Comparison of ENCODE assay signal across 26 mouse cellular contexts in genomic region chr1:147237565-147237964, GRCm38 (mm10).
DNase-seq lines count a peak whose midpoint lies in the region; ATAC-seq and TF ChIP-seq lines count a peak whose summit lies in the region.
"Had no signal": no experiment of that assay in that cellular context is flagged by ENCODE, and none has a peak within 500 bp of the region (broad histone marks: within the 10 kb centered on the region; RNA-seq: fewer than 3 reads in every experiment).

No protein-coding gene starts in this region.

- ATAC-seq in midbrain, embryonic 14.5 days (ENCODE audit: low FRiP score, low TSS enrichment): no peak
- ATAC-seq in midbrain, embryonic 16.5 days: no peak
- no peak for ATAC-seq in forebrain, embryonic 16.5 days
- ATAC-seq: forebrain, embryonic 14.5 days; forebrain, postnatal 0 days had no signal

- H3K79me2 ChIP-seq in C2C12 (ENCODE audit: control insufficient read depth, insufficient read depth): no peaks in the 10 kb centered on the region
- no peaks in the 10 kb centered on the region for H3K79me2 ChIP-seq in MEL (ENCODE audit: control insufficient read depth, insufficient read depth, low read length, poor library complexity)

- TF ChIP-seq CTCF in C2C12 (IDR thresholded peaks at IDR 0.05; ENCODE audit: control insufficient read depth, insufficient read depth, insufficient read length) (no peak), MEL (IDR thresholded peaks at IDR 0.05 in 2 of 3, conservative IDR thresholded peaks at IDR 0.05 in 1 of 3; ENCODE audit: control insufficient read depth in 1 of 3, insufficient read depth in 1 of 3, low read depth in 2 of 3, low read length in 3 of 3, poor library complexity in 1 of 3, severe bottlenecking in 1 of 3) (no peak)

- H3K4me2 ChIP-seq in midbrain, embryonic 14.5 days (ENCODE audit: low read length): no peak overlapping the region
- no peak overlapping the region for H3K4me2 ChIP-seq in midbrain, embryonic 16.5 days (ENCODE audit: low read length)
- no peak overlapping the region for H3K4me2 ChIP-seq in forebrain, embryonic 16.5 days (ENCODE audit: low read length)
- H3K4me2 ChIP-seq: embryonic facial prominence, embryonic 12.5 days; embryonic facial prominence, embryonic 15.5 days; forebrain, embryonic 12.5 days had no signal

- 77% methylated on average over 3 of the region's 3 CpGs for WGBS in midbrain, embryonic 14.5 days
- WGBS in midbrain, embryonic 16.5 days: 65% methylated on average over 3 of the region's 3 CpGs
- 68% methylated on average over 3 of the region's 3 CpGs for WGBS in forebrain, embryonic 16.5 days

- peak in 1 of 2 experiments; percentile 11; a peak in 1 of 4 replicates for TF ChIP-seq EP300 in MEL (IDR thresholded peaks at IDR 0.05; ENCODE audit: low read depth in 1 of 2, low read length in 2 of 2)

- H3K9me3 ChIP-seq in midbrain, embryonic 14.5 days (ENCODE audit: control insufficient read depth, low read length): no peaks in the 10 kb centered on the region
- no peaks in the 10 kb centered on the region for H3K9me3 ChIP-seq in midbrain, embryonic 16.5 days (replicated peaks; ENCODE audit: control insufficient read depth, low read length, poor library complexity, severe bottlenecking)
- H3K9me3 ChIP-seq in MEL (replicated peaks; ENCODE audit: insufficient read depth, low read length): no peaks in the 10 kb centered on the region
- H3K9me3 ChIP-seq in forebrain, embryonic 16.5 days (ENCODE audit: control insufficient read depth, low read length): no peaks in the 10 kb centered on the region
- H3K9me3 ChIP-seq: embryonic facial prominence, embryonic 12.5 days; embryonic facial prominence, embryonic 15.5 days; forebrain, embryonic 10.5 days; forebrain, embryonic 12.5 days had no signal

- H3ac ChIP-seq in C2C12 (ENCODE audit: control insufficient read depth, insufficient read length, low read depth): no peak overlapping the region

- no peaks in the 10 kb centered on the region for H3K27me3 ChIP-seq in midbrain, embryonic 14.5 days (ENCODE audit: control insufficient read depth, insufficient read depth, low read length)
- no peaks in the 10 kb centered on the region for H3K27me3 ChIP-seq in midbrain, embryonic 16.5 days (ENCODE audit: control insufficient read depth, insufficient read depth, low read depth, low read length)
- H3K27me3 ChIP-seq in C2C12 (ENCODE audit: control insufficient read depth, insufficient read depth, insufficient read length): no peaks in the 10 kb centered on the region
- no peaks in the 10 kb centered on the region for H3K27me3 ChIP-seq in MEL (ENCODE audit: control insufficient read depth in 1 of 2, insufficient read depth in 2 of 2, low read length in 2 of 2)
- no peaks in the 10 kb centered on the region for H3K27me3 ChIP-seq in forebrain, embryonic 16.5 days (replicated peaks; ENCODE audit: control insufficient read depth, insufficient read depth, low read length)
- H3K27me3 ChIP-seq: embryonic facial prominence, embryonic 12.5 days; embryonic facial prominence, embryonic 15.5 days; forebrain, embryonic 12.5 days had no signal

- no peak for TF ChIP-seq POLR2A in MEL (IDR thresholded peaks at IDR 0.05; ENCODE audit: control insufficient read depth in 1 of 2, insufficient read depth in 1 of 2, low read depth in 1 of 2, low read length in 2 of 2, poor library complexity in 1 of 2)

- H3K27ac ChIP-seq in midbrain, embryonic 14.5 days (replicated peaks; ENCODE audit: low read depth, low read length): no peak overlapping the region
- no peak overlapping the region for H3K27ac ChIP-seq in midbrain, embryonic 16.5 days (ENCODE audit: low read length)
- H3K27ac ChIP-seq in MEL (ENCODE audit: control insufficient read depth, low read depth, low read length): no peak overlapping the region
- no peak overlapping the region for H3K27ac ChIP-seq in forebrain, embryonic 16.5 days (ENCODE audit: low read length)
- H3K27ac ChIP-seq: embryonic facial prominence, embryonic 12.5 days; embryonic facial prominence, embryonic 15.5 days; forebrain, embryonic 10.5 days; forebrain, embryonic 12.5 days had no signal

- no peak for TF ChIP-seq RAD21 in MEL (IDR thresholded peaks at IDR 0.05; ENCODE audit: low read depth, low read length)

- H3K9ac ChIP-seq in midbrain, embryonic 14.5 days (replicated peaks; ENCODE audit: low read length): no peak overlapping the region
- H3K9ac ChIP-seq in midbrain, embryonic 16.5 days (ENCODE audit: low read depth, low read length): no peak overlapping the region
- H3K9ac ChIP-seq in MEL (ENCODE audit: control insufficient read depth, low read depth, low read length, poor library complexity, severe bottlenecking): no peak overlapping the region
- no peak overlapping the region for H3K9ac ChIP-seq in forebrain, embryonic 16.5 days (replicated peaks; ENCODE audit: low read depth, low read length)
- H3K9ac ChIP-seq: embryonic facial prominence, embryonic 12.5 days; embryonic facial prominence, embryonic 15.5 days; forebrain, embryonic 12.5 days; forebrain, postnatal 0 days had no signal

- DNase-seq in midbrain, embryonic 14.5 days: peak; percentile 14
- DNase-seq in MEL (ENCODE audit: low read depth, low spot score): peak; percentile 50
- DNase-seq in kidney, adult 11 months: no peak
- no peak for DNase-seq in kidney, postnatal 10 days
- DNase-seq: adrenal gland, adult 2 months; adrenal gland, postnatal 10 days; adrenal gland, postnatal 25 days; B cell, adult 2 months; cerebellum, adult 11 months; cerebellum, adult 18-20 months; cerebellum, adult 8-10 months; cerebellum, adult 9-11 months; cerebellum, postnatal 14 days; cerebellum, postnatal 36 days; embryo, embryonic 11 days; forebrain, postnatal 0 days had no signal

- no peaks in the 10 kb centered on the region for H3K4me1 ChIP-seq in midbrain, embryonic 14.5 days (ENCODE audit: control insufficient read depth, insufficient read depth, low read length)
- H3K4me1 ChIP-seq in midbrain, embryonic 16.5 days (ENCODE audit: control insufficient read depth, insufficient read depth, low read length): no peaks in the 10 kb centered on the region
- no peaks in the 10 kb centered on the region for H3K4me1 ChIP-seq in MEL (ENCODE audit: control insufficient read depth in 1 of 2, insufficient read depth in 2 of 2, low read length in 2 of 2)
- H3K4me1 ChIP-seq in forebrain, embryonic 16.5 days (replicated peaks; ENCODE audit: control insufficient read depth, insufficient read depth, low read length): no peaks in the 10 kb centered on the region
- H3K4me1 ChIP-seq: embryonic facial prominence, embryonic 12.5 days; embryonic facial prominence, embryonic 15.5 days; forebrain, embryonic 10.5 days; forebrain, embryonic 12.5 days had no signal

- H3K79me3 ChIP-seq in C2C12 (ENCODE audit: low read depth): no peaks in the 10 kb centered on the region

- H3K4me3 ChIP-seq in midbrain, embryonic 14.5 days (replicated peaks; ENCODE audit: low read depth, low read length): no peak overlapping the region
- no peak overlapping the region for H3K4me3 ChIP-seq in midbrain, embryonic 16.5 days (ENCODE audit: low read depth, low read length)
- H3K4me3 ChIP-seq in C2C12 (ENCODE audit: insufficient read depth, poor library complexity, severe bottlenecking) (no peak overlapping the region), MEL (ENCODE audit: control insufficient read depth in 1 of 2, insufficient read depth in 1 of 2, low read depth in 2 of 2, low read length in 2 of 2) (no peak overlapping the region)
- H3K4me3 ChIP-seq in forebrain, embryonic 16.5 days (replicated peaks; ENCODE audit: low read length): no peak overlapping the region
- H3K4me3 ChIP-seq: embryonic facial prominence, embryonic 12.5 days; embryonic facial prominence, embryonic 15.5 days; erythroblast, embryonic 14.5 days; forebrain, embryonic 10.5 days; forebrain, embryonic 12.5 days had no signal

- H3K36me3 ChIP-seq in midbrain, embryonic 14.5 days (ENCODE audit: control insufficient read depth, insufficient read depth, low read length): no peaks in the 10 kb centered on the region
- no peaks in the 10 kb centered on the region for H3K36me3 ChIP-seq in midbrain, embryonic 16.5 days (ENCODE audit: control insufficient read depth, insufficient read depth, low read length)
- no peaks in the 10 kb centered on the region for H3K36me3 ChIP-seq in C2C12 (ENCODE audit: control insufficient read depth, insufficient read depth)
- no peaks in the 10 kb centered on the region for H3K36me3 ChIP-seq in MEL (ENCODE audit: control insufficient read depth in 1 of 2, insufficient read depth in 2 of 2, low read length in 2 of 2)
- no peaks in the 10 kb centered on the region for H3K36me3 ChIP-seq in forebrain, embryonic 16.5 days (ENCODE audit: control insufficient read depth, insufficient read depth)
- H3K36me3 ChIP-seq: embryonic facial prominence, embryonic 12.5 days; embryonic facial prominence, embryonic 15.5 days; forebrain, embryonic 10.5 days; forebrain, embryonic 12.5 days; G1E had no signal

TF ChIP-seq in C2C12, 6 proteins besides CTCF, POLR2A, EP300 and RAD21:
- TF ChIP-seq CEBPB (IDR thresholded peaks at IDR 0.05; ENCODE audit: low read depth) (no peak), USF1 (IDR thresholded peaks at IDR 0.05; ENCODE audit: low read depth) (no peak), MAX (IDR thresholded peaks at IDR 0.05) (no peak), MYOD1 (IDR thresholded peaks at IDR 0.05; ENCODE audit: control insufficient read depth, insufficient read length, low read depth) (peak; percentile 70), FOSL1 (IDR thresholded peaks at IDR 0.05; ENCODE audit: insufficient read depth, low read length, poor library complexity, severe bottlenecking) (no peak), MYOG (IDR thresholded peaks at IDR 0.05; ENCODE audit: control insufficient read depth, extremely low read depth, insufficient read length) (no peak)

TF ChIP-seq in MEL, 35 proteins besides CTCF, POLR2A, EP300 and RAD21:
- TF ChIP-seq TAL1 (IDR thresholded peaks at IDR 0.05; ENCODE audit: low read length) (0 out of 2 replicates have a peak, but pooled peaks have one; percentile 13), ZNF384 (IDR thresholded peaks at IDR 0.05; ENCODE audit: low read depth, low read length) (peak; percentile 60; the same call in 1 of the 2 replicates), POLR2AphosphoS2 (IDR thresholded peaks at IDR 0.05; ENCODE audit: low read length) (no peak), NRF1 (IDR thresholded peaks at IDR 0.05; ENCODE audit: insufficient read depth, low read depth, low read length, poor library complexity, severe bottlenecking) (no peak), RCOR1 (IDR thresholded peaks at IDR 0.05; ENCODE audit: low read depth, low read length) (peak; percentile 81), ELF1 (IDR thresholded peaks at IDR 0.05; ENCODE audit: low read depth, low read length) (no peak), TCF12 (IDR thresholded peaks at IDR 0.05; ENCODE audit: low read depth, low read length) (peak; percentile 38; the same call in 1 of the 2 replicates), ETS1 (IDR thresholded peaks at IDR 0.05; ENCODE audit: low read depth, low read length) (peak; percentile 73)

Comparison
In these comparisons a context has a peak if more than half of its experiments do, and no peak if none do; other contexts are left out.
1. DNase-seq: peak in midbrain, embryonic 14.5 days (single experiment) and MEL (single experiment); none in kidney, adult 11 months (single experiment) and kidney, postnatal 10 days (single experiment).